Mouse (Mus musculus) forebrain, embryonic 12.5 days (tissue): ENCODE data around the gene Camta1. TPM values are rescaled to one million over a fixed set of nuclear protein-coding genes. Genes with fewer than 3 reads are reported as not detected.

Source experiments
- ATAC-seq: fragments of 200-750 bp; cut with Nextera tagmentation; 2 replicates; pipeline ENCODE4 v1.8.0; 2017; ENCODE audit warnings: moderate TSS enrichment; ENCODE audit not compliant: low FRiP score
- H3K27ac ChIP-seq: fragments of 300-500 bp; sonication (generic); 2 replicates; pipeline ENCODE4 v1.5.1; 2016; ENCODE audit warnings: mild to moderate bottlenecking
- H3K27me3 ChIP-seq: fragments of 300-500 bp; sonication (generic); 2 replicates; pipeline ENCODE4 v1.6.1; 2016; ENCODE audit warnings: mild to moderate bottlenecking
- H3K36me3 ChIP-seq: fragments of 300-500 bp; sonication (generic); replicated peaks from 2 replicates; pipeline ENCODE4 v1.6.1; 2016; ENCODE audit warnings: mild to moderate bottlenecking
- H3K4me1 ChIP-seq: fragments of 300-500 bp; sonication (generic); 2 replicates; pipeline ENCODE4 v1.6.1; 2016
- H3K4me2 ChIP-seq: fragments of 300-500 bp; sonication (generic); 2 replicates; pipeline ENCODE4 v1.6.1; 2016; ENCODE audit warnings: mild to moderate bottlenecking, moderate library complexity
- H3K4me3 ChIP-seq: fragments of 300-500 bp; sonication (generic); replicated peaks from 2 replicates; pipeline ENCODE4 v1.5.1; 2016; ENCODE audit warnings: mild to moderate bottlenecking
- H3K9ac ChIP-seq: fragments of 300-500 bp; sonication (generic); 2 replicates; pipeline ENCODE4 v1.6.1; 2016; ENCODE audit warnings: mild to moderate bottlenecking
- H3K9me3 ChIP-seq: fragments of 300-500 bp; sonication (generic); 2 replicates; pipeline ENCODE4 v1.6.1; 2016
- WGBS: fragments of 180-500 bp; shearing (Covaris S2); methylation state at CpG from one replicate; pipeline ENCODE4 v1.1.7; 2016; 5-methylcytosine and 5-hydroxymethylcytosine counted together
- polyA plus RNA-seq: library from polyadenylated mRNA; unstranded; fragments of >200 nt; fragmentation: Nextera tagmentation; extraction: Ambion mirVana; gene quantifications from 2 replicates; pipeline ENCODE4 v1.2.1, GENCODE M21; 2016

Gene Camta1
- polyA plus RNA-seq, 1 experiment from 2014 or later, result 164 TPM

DNA sequence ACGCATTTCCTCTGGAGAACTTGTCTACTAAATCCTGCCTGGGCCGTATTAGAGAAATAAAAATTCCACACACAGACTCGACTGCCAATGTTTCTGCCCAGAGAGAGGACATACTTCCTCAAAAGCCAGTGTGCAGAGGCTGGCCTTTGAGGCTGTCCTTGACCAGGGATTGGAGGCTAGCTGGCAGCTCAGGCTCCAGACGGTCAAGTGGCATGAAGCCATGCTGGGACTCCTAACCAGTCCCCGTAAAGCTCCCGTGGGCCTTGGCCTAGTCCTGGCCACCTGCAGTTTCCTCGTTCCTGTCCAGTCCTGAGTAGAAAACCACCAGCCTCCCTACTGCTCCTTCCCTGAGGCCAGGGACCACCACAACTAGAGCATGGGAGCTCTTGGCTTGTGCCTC lies 598.6 kb downstream of the Camta1 start:
- Histone ChIP-seq H3K4me3 (no peak overlapping the region), H3K9me3 (no peaks in the 10 kb centered on the region), H3K27ac (no peak overlapping the region), H3K36me3 (no peaks in the 10 kb centered on the region), H3K9ac (no peak overlapping the region), H3K4me2 (no peak overlapping the region), H3K4me1 (peaks cover 9% of the 10 kb centered on the region; the same call in 1 of the 2 replicates), H3K27me3 (0 out of 2 replicates have a peak, but pooled peaks cover 10% of the 10 kb centered on the region)
- no peak for ATAC-seq
- 78% methylated on average over 7 of the region's 7 CpGs for WGBS

DNA sequence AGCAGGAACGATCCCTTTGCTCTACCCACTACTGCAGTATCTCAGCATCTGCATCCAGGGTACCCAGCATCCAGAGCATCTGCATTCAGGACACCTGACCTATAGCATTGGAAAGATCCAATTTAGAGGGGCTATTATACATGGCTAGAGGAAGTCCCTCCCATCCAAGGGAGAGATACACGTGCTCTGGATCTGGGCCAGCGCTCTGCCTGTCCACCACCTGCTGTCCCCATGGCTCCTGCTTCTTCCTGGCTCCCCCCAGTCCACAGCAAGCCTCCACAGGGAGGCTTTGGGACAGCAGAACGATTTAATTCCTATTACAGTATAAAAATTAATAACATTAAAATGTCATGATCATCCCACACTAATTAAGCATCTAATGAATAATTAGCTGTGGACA lies 605.1 kb downstream of the Camta1 start:
- Histone ChIP-seq H3K27me3 (0 out of 2 replicates have a peak, but pooled peaks cover 10% of the 10 kb centered on the region), H3K36me3 (no peaks in the 10 kb centered on the region), H3K9ac (no peak overlapping the region), H3K9me3 (no peaks in the 10 kb centered on the region), H3K4me1 (no peaks in the 10 kb centered on the region), H3K4me2 (no peak overlapping the region), H3K27ac (no peak overlapping the region), H3K4me3 (no peak overlapping the region)
- no peak for ATAC-seq
- 63% methylated on average over 4 of the region's 4 CpGs for WGBS

DNA sequence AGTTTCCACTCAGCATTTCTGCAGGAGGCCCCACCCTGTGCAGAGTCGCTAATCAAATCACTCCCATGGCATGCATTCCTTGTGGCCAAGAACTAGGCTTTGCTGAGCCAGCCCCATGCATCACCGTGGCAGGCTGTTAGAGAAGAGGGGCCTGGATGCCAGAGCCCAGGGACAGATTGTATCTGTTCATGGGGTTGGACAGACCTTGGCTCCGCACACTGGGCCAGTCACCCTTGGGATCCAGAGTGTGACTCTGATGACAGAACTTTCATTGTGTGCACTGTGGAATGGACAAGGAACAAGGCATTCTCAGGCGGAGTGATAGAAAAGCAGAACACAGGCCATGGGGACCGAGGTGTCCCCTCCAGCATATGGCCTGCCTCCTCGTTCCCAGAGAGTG lies 610.9 kb downstream of the Camta1 start:
- Histone ChIP-seq H3K4me1 (no peaks in the 10 kb centered on the region), H3K36me3 (no peaks in the 10 kb centered on the region), H3K27ac (no peak overlapping the region), H3K4me2 (no peak overlapping the region), H3K4me3 (no peak overlapping the region), H3K9me3 (no peaks in the 10 kb centered on the region), H3K27me3 (no peaks in the 10 kb centered on the region; the same call in 1 of the 2 replicates), H3K9ac (no peak overlapping the region)
- 91% methylated on average over 6 of the region's 6 CpGs for WGBS
- no peak for ATAC-seq

DNA sequence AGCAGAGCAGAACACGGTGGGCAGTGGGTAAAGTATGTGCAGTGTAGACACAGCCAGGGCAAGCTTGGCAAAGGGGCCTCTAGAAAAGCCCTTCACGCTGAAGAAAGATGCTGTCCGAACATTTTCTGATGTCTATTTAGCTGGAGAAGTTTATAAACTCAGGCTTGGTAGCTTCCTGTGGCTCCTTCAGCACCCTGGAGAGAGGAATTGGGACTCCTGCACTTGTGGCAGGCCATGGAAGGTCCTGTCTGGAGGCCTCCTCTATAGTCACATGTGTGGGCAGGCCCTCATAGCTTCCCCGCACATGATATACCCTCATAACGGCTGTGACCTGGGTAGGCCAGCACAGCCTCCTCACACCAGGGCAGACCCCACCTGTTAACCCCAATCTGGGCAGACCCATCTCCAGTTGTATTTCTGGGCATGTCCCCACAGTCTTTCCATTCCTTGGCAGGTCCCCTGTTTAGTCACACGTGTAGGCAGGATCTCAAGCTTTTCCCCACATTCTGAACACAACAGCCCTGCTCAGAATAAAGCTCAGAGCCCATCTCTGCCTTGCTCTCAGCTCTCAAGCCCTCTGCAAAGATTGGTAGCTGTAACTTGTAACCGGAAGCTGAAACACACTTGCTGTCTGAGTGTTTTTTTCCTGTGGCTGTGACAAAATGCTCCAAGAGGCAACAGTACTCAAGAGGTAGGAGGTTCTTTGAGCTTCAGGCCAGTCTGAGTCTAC lies 616.4 kb downstream of the Camta1 start:
- no peak for ATAC-seq
- H3K27ac ChIP-seq, result no peak overlapping the region
- no peak overlapping the region for H3K4me3 ChIP-seq
- WGBS, result 77% methylated on average over 7 of the region's 7 CpGs
- H3K4me2 ChIP-seq, result no peak overlapping the region
- no peaks in the 10 kb centered on the region for H3K9me3 ChIP-seq
- no peaks in the 10 kb centered on the region; the same call in 1 of the 2 replicates for H3K27me3 ChIP-seq
- no peak overlapping the region for H3K9ac ChIP-seq
- H3K4me1 ChIP-seq, result peaks cover 16% of the 10 kb centered on the region
- H3K36me3 ChIP-seq, result no peaks in the 10 kb centered on the region

DNA sequence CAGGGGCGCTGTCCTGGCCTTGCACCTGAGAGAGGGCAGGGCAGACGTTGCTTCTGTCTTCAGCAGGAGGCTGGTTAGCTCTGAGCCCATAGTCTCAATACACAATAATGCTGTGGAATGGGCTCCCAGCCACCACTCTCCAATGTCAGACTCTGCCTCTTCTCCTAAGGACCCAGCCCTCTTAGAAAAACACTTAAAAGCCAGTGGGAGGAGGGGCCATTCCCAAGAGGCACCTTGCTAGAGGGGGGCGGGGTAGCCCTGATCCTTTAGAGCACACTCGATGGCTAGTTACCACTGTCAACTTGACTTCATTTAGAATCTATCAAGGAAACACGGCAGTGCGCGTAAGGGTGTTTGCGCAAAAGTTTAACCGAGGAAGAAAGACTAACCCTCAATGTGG lies 618.2 kb downstream of the Camta1 start:
- Histone ChIP-seq H3K4me1 (peaks cover 16% of the 10 kb centered on the region), H3K9ac (no peak overlapping the region), H3K27me3 (no peaks in the 10 kb centered on the region), H3K27ac (no peak overlapping the region), H3K9me3 (no peaks in the 10 kb centered on the region; the same call in 1 of the 2 replicates), H3K36me3 (no peaks in the 10 kb centered on the region), H3K4me3 (no peak overlapping the region), H3K4me2 (no peak overlapping the region)
- no peak for ATAC-seq
- 56% methylated on average over 9 of the region's 9 CpGs for WGBS

DNA sequence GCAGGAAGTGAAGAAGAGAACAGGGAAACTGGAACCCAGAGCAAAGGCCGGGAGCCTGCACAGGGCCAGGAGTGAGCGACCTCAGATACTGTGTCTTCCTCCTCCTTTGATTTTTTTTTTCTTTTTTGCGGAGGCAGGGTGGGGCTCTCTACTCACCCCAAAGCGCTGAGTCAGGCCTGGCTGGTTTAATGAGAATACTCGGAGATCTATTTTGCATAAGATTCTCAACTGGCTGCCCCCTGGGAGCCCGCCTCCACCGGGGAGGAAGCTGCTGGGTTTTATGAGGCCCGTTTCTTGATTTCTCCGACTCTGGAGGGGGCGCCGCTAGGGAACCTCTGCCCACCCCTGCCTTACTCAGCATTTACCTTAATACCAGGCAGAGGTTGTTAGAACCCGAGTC lies 618.9 kb downstream of the Camta1 start:
- H3K9ac ChIP-seq, result no peak overlapping the region
- no peak overlapping the region for H3K4me2 ChIP-seq
- H3K36me3 ChIP-seq, result no peaks in the 10 kb centered on the region
- no peaks in the 10 kb centered on the region; the same call in 1 of the 2 replicates for H3K9me3 ChIP-seq
- no peak overlapping the region for H3K27ac ChIP-seq
- no peak for ATAC-seq
- WGBS, result 23% methylated on average over 12 of the region's 12 CpGs
- H3K4me1 ChIP-seq, result peaks cover 16% of the 10 kb centered on the region
- H3K27me3 ChIP-seq, result no peaks in the 10 kb centered on the region
- H3K4me3 ChIP-seq, result no peak overlapping the region

DNA sequence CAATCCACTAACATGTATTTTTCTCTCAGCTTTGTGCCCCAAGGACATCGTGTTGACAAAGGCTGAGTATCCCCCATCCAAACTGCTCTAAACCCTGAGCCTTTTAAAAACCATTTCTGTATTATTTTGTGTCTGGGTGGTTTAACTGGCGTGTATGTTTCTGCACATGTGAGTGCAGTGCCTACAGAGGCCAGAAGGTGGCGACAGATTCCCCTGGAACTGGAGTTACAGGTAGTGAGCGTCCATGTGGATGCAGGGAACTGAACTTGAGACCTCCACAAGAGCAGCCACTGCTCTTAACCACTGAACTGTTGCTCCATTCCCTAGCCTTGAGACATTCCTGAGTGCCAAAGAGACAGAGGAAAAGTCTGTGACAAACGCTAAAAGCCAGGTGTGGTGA lies 621.2 kb downstream of the Camta1 start:
- Histone ChIP-seq H3K27ac (no peak overlapping the region), H3K9me3 (no peaks in the 10 kb centered on the region; the same call in 1 of the 2 replicates), H3K4me1 (peaks cover 16% of the 10 kb centered on the region), H3K4me3 (no peak overlapping the region), H3K36me3 (no peaks in the 10 kb centered on the region), H3K9ac (no peak overlapping the region), H3K27me3 (no peaks in the 10 kb centered on the region), H3K4me2 (no peak overlapping the region)
- no peak for ATAC-seq
- 86% methylated on average over 5 of the region's 5 CpGs for WGBS

DNA sequence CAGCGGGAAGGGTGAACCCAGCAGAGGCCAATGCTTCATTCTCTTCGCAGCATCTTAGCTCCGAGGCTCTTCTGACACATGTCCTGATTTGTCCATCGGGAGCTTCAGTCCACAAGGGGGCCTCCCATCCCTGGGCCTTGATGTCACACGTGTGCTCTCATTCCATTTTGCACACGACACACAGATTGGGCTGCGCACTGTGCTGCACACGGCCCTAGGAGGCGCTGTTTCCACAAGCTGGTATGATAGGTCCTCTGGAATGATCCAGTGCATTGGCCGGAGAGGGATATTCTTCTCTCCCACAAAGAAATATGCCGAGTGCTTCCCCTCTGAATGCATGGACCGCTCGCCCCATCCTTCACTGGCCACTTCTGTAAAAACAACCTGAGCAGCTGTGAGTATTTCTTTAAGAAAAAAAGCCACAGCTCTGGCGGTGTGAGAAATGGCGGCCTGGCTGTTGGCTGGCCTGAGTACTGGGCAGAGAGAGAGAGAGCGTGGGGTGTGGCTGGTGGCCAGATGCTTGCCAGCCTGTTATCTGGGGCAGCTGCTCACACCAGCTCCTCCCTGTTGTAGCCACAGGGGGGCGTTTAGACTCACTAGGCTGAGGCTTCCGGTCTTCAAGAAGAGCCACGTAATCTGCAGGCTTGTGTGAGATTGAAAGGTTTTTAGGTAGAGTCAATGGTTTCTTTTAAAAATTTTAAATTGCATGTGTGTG lies 622.5 kb downstream of the Camta1 start:
- Histone ChIP-seq H3K27me3 (no peaks in the 10 kb centered on the region), H3K4me2 (no peak overlapping the region), H3K36me3 (no peaks in the 10 kb centered on the region), H3K9ac (no peak overlapping the region), H3K9me3 (no peaks in the 10 kb centered on the region; the same call in 1 of the 2 replicates), H3K27ac (no peak overlapping the region), H3K4me3 (no peak overlapping the region), H3K4me1 (peaks cover 16% of the 10 kb centered on the region)
- WGBS, result 85% methylated on average over 19 of the region's 19 CpGs
- ATAC-seq, result no peak

DNA sequence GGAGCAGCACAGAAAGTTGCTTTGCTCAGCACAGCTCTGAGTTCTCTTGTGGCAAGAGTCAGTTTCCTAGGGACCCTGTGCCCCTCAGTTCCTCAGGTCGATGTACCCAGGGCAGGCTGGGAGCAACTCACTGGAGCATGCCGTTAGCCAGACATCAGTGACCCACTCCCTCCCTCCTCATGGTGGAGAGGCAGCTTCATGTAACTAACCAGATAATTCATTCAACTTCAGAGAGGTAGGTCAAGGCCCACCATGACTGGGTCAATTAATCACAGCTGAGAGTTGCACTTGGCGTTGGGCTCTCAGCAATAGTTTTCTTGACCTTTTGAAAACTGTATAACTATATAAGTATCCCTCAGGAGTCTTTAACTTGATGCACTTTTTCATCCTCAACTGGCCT lies 624.2 kb downstream of the Camta1 start:
- 83% methylated on average over 3 of the region's 3 CpGs for WGBS
- Histone ChIP-seq H3K27me3 (no peaks in the 10 kb centered on the region), H3K27ac (no peak overlapping the region), H3K9ac (no peak overlapping the region), H3K9me3 (no peaks in the 10 kb centered on the region; the same call in 1 of the 2 replicates), H3K36me3 (no peaks in the 10 kb centered on the region), H3K4me2 (no peak overlapping the region), H3K4me1 (peaks cover 4% of the 10 kb centered on the region), H3K4me3 (no peak overlapping the region)
- no peak for ATAC-seq

DNA sequence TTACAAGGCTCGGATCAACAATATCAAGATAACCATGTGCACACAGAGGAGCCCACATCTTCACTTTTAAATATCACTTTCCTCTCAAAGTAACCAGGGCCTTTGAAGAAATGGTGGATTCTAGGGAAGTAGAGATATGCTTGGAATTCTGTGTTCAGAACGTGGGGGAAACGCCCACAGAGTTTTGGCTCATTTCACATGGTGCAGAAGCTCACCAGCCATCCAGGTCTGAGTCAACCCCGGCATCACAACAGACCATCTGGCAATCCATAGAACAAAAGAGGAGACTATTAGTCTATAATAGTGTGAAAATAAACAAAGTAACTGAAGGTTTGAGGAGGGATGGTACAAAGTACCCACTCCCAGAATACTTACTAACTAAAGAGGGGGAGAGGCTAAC lies 626.7 kb downstream of the Camta1 start:
- Histone ChIP-seq H3K9me3 (no peaks in the 10 kb centered on the region; the same call in 1 of the 2 replicates), H3K9ac (no peak overlapping the region), H3K4me3 (no peak overlapping the region), H3K36me3 (no peaks in the 10 kb centered on the region), H3K27me3 (no peaks in the 10 kb centered on the region), H3K4me1 (no peaks in the 10 kb centered on the region), H3K4me2 (no peak overlapping the region), H3K27ac (no peak overlapping the region)
- WGBS, result 91% methylated on average over 4 of the region's 4 CpGs
- ATAC-seq, result no peak

DNA sequence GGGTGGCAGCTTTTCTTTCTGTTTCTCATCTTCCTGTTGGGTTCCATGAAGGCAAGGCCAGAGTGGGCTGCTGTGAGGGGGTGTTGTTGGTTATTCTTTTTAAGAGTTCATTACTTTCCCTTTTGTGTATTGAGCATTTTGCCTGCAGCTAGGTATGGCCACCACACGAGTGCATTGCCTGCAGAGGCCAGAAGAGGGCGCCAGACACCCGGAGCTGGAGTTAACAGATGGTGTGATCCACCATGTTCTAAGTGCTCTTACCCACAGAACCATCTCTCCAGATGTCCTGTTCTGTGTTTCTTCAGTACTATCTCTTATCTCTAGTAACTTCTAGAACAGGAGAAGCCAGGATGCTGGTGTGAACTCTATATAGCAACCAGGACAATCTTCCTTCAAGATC lies 629.6 kb downstream of the Camta1 start:
- Histone ChIP-seq H3K9me3 (no peaks in the 10 kb centered on the region), H3K4me2 (no peak overlapping the region), H3K9ac (no peak overlapping the region), H3K4me1 (peaks cover 3% of the 10 kb centered on the region), H3K36me3 (no peaks in the 10 kb centered on the region), H3K4me3 (no peak overlapping the region), H3K27me3 (no peaks in the 10 kb centered on the region), H3K27ac (no peak overlapping the region)
- ATAC-seq, result no peak
- 78% methylated on average over 3 of the region's 3 CpGs for WGBS

DNA sequence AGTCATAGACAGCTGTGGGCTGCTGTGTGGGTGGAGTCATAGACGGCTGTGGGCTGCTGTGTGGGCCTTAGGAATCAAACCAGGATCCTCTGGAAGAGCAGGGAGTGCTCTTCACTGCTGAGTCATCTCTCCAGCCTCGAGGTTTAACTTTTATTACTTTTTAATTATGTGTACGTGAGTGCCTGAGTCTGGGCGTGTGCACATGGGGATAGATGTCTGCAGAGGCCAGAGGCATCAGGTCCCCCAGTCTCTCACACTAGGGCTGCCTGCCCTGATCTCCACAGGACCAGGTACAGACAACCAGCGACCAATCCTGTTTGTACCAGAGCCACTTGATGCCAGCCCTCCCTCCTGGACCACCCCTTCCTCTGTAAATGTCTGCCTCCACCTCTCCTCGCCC lies 632.6 kb downstream of the Camta1 start:
- WGBS, result 80% methylated on average over 6 of the region's 6 CpGs
- no peak for ATAC-seq
- Histone ChIP-seq H3K4me1 (peaks cover 14% of the 10 kb centered on the region), H3K4me3 (no peak overlapping the region), H3K4me2 (no peak overlapping the region), H3K27me3 (no peaks in the 10 kb centered on the region), H3K27ac (no peak overlapping the region), H3K36me3 (no peaks in the 10 kb centered on the region), H3K9me3 (no peaks in the 10 kb centered on the region), H3K9ac (no peak overlapping the region)

DNA sequence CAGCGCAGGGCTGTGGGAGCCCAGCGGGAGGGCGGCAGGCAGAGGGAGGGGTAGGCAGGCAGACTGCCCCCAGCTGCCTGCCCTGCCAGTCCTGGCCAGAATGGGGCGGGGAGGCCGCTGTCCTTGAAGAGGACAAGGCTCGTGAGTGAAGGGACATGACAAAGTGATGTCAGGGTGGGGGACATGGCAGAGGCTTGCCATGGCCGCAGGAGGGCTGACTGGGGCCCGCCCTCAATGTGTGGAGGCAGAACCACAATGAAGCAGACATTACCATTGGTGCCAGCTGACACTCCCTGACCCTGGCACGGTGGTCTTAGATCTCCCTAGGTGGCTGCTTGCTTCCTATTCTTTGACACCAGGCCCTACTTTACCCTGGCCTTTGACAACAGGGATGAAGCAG lies 635.2 kb downstream of the Camta1 start:
- no peak overlapping the region for H3K4me2 ChIP-seq
- no peak overlapping the region for H3K27ac ChIP-seq
- H3K9me3 ChIP-seq, result no peaks in the 10 kb centered on the region
- WGBS, result 37% methylated on average over 9 of the region's 9 CpGs
- no peak overlapping the region for H3K4me3 ChIP-seq
- no peaks in the 10 kb centered on the region for H3K36me3 ChIP-seq
- no peak overlapping the region for H3K9ac ChIP-seq
- H3K27me3 ChIP-seq, result no peaks in the 10 kb centered on the region
- peaks cover 30% of the 10 kb centered on the region for H3K4me1 ChIP-seq
- ATAC-seq, result no peak
